Mouse (Mus musculus) CH12.LX (cell line): ENCODE data around the gene Pld2. TPM values are rescaled to one million over a fixed set of nuclear protein-coding genes. Genes with fewer than 3 reads are reported as not detected.

Source experiments
- DNase-seq: peaks from one replicate; pipeline ENCODE4 v3.0.0-alpha.2; 2013; ENCODE audit errors: extremely low read depth
- H3K27ac ChIP-seq: 2 replicates; pipeline ENCODE4 v1.5.1; 2012; ENCODE audit warnings: low read depth, mild to moderate bottlenecking, control low read depth, moderate library complexity; ENCODE audit not compliant: insufficient read depth
- H3K27me3 ChIP-seq: replicated peaks from 2 replicates; pipeline ENCODE3; 2012; ENCODE audit warnings: inconsistent platforms
- H3K36me3 ChIP-seq, 2 experiments: replicated peaks in 1 of 2; 2 replicates each; pipeline versions ENCODE3 to v1.6.1; 2012; ENCODE audit warnings: inconsistent platforms in 1 of 2, low read length in 1 of 2, mild to moderate bottlenecking in 1 of 2, mixed read lengths in 1 of 2, moderate library complexity in 1 of 2; ENCODE audit not compliant: control insufficient read depth in 1 of 2, insufficient read depth in 1 of 2
- H3K4me1 ChIP-seq, 2 experiments: 2 replicates each; pipeline ENCODE4 v1.6.1; 2012; ENCODE audit warnings: inconsistent platforms in 1 of 2, moderate library complexity in 1 of 2; ENCODE audit not compliant: insufficient read depth in 2 of 2, control insufficient read depth in 1 of 2
- H3K4me2 ChIP-seq: 2 replicates; pipeline ENCODE4 v1.6.1; 2012; ENCODE audit warnings: low read depth, mild to moderate bottlenecking, control low read depth; ENCODE audit not compliant: poor library complexity, insufficient read depth, severe bottlenecking
- H3K4me3 ChIP-seq, 3 experiments: fragments of 150-350 bp in 1 of 3; sonication (generic) in 1 of 3; replicated peaks in 1 of 3; 2 replicates each; pipeline versions ENCODE3 to v1.5.1; 2011 to 2012; ENCODE audit warnings: low read depth in 2 of 3, low read length in 2 of 3, mild to moderate bottlenecking in 2 of 3, moderate library complexity in 2 of 3, control low read depth in 1 of 3, improper control_type of control experiment in 1 of 3, inconsistent platforms in 1 of 3, mixed read lengths in 1 of 3; ENCODE audit not compliant: poor library complexity in 1 of 3
- H3K79me2 ChIP-seq: replicated peaks from 2 replicates; pipeline ENCODE4 v1.6.1; 2012; ENCODE audit warnings: mild to moderate bottlenecking, moderate library complexity; ENCODE audit not compliant: control insufficient read depth, poor library complexity, insufficient read depth, severe bottlenecking; ENCODE audit errors: extremely low read depth
- H3K9ac ChIP-seq: 2 replicates; pipeline ENCODE4 v1.6.1; 2012; ENCODE audit warnings: low read depth, mild to moderate bottlenecking, control low read depth, moderate library complexity; ENCODE audit not compliant: insufficient read depth
- H3K9me3 ChIP-seq: replicated peaks from 2 replicates; pipeline ENCODE3; 2012; ENCODE audit warnings: low read length, inconsistent platforms, mixed read lengths
- BHLHE40 ChIP-seq: IDR thresholded peaks from 2 replicates; pipeline ENCODE4 v1.6.1; 2011; ENCODE audit warnings: mild to moderate bottlenecking, low read depth, low read length, improper control_type of control experiment
- CHD1 ChIP-seq: IDR thresholded peaks from 2 replicates; pipeline ENCODE4 v1.6.1; 2012; ENCODE audit warnings: low read depth, low read length, improper control_type of control experiment, inconsistent platforms
- CHD2 ChIP-seq: IDR thresholded peaks from 2 replicates; pipeline ENCODE4 v1.6.1; 2011; ENCODE audit warnings: low read length, improper control_type of control experiment
- CTCF ChIP-seq, 2 experiments: IDR thresholded peaks in 1 of 2; conservative IDR thresholded peaks in 1 of 2; 2 replicates each; pipeline ENCODE4 v1.5.1; 2011 to 2012; ENCODE audit warnings: low read depth in 2 of 2, low read length in 2 of 2, improper control_type of control experiment in 1 of 2, inconsistent platforms in 1 of 2, mild to moderate bottlenecking in 1 of 2, moderate library complexity in 1 of 2
- E2F4 ChIP-seq: IDR thresholded peaks from 2 replicates; pipeline ENCODE4 v1.6.1; 2011; ENCODE audit warnings: low read depth, low read length, improper control_type of control experiment; ENCODE audit not compliant: insufficient replicate concordance
- EP300 ChIP-seq: IDR thresholded peaks from 2 replicates; pipeline ENCODE4 v1.6.1; 2011; ENCODE audit warnings: low read length, improper control_type of control experiment
- GABPA ChIP-seq: IDR thresholded peaks from 2 replicates; pipeline ENCODE4 v1.6.1; 2012; ENCODE audit warnings: low read depth, low read length, improper control_type of control experiment, inconsistent platforms; ENCODE audit not compliant: insufficient replicate concordance
- HCFC1 ChIP-seq: IDR thresholded peaks from 2 replicates; pipeline ENCODE4 v1.6.1; 2012; ENCODE audit warnings: low read depth, mild to moderate bottlenecking, inconsistent platforms, low read length, improper control_type of control experiment
- IRF4 ChIP-seq: IDR thresholded peaks from 2 replicates; pipeline ENCODE4 v1.6.1; 2014; ENCODE audit warnings: low read depth, mild to moderate bottlenecking, inconsistent platforms, low read length, improper control_type of control experiment
- JUN ChIP-seq: IDR thresholded peaks from 2 replicates; pipeline ENCODE4 v1.6.1; 2011; ENCODE audit warnings: low read depth, mild to moderate bottlenecking, low read length, improper control_type of control experiment, moderate library complexity; ENCODE audit not compliant: insufficient read depth
- JUND ChIP-seq: conservative IDR thresholded peaks from 2 replicates; pipeline ENCODE4 v1.6.1; 2011; ENCODE audit warnings: low read depth, low read length, improper control_type of control experiment
- KAT2A ChIP-seq: IDR thresholded peaks from 2 replicates; pipeline ENCODE4 v1.6.1; 2012; ENCODE audit warnings: low read length, improper control_type of control experiment, inconsistent platforms; ENCODE audit not compliant: insufficient replicate concordance
- MAFK ChIP-seq: IDR thresholded peaks from 2 replicates; pipeline ENCODE4 v1.6.1; 2011; ENCODE audit warnings: low read length, improper control_type of control experiment; ENCODE audit not compliant: insufficient replicate concordance
- MAZ ChIP-seq: IDR thresholded peaks from 2 replicates; pipeline ENCODE4 v1.6.1; 2012; ENCODE audit warnings: low read depth, mild to moderate bottlenecking, inconsistent platforms, low read length, improper control_type of control experiment, moderate library complexity
- MXI1 ChIP-seq: IDR thresholded peaks from 2 replicates; pipeline ENCODE4 v1.6.1; 2011; ENCODE audit warnings: mild to moderate bottlenecking, low read depth, low read length, improper control_type of control experiment
- MYC ChIP-seq: IDR thresholded peaks from 2 replicates; pipeline ENCODE4 v1.6.1; 2011; ENCODE audit warnings: low read depth, mild to moderate bottlenecking, improper control_type of control experiment, low read length
- NRF1 ChIP-seq: IDR thresholded peaks from 2 replicates; pipeline ENCODE4 v1.6.1; 2014; ENCODE audit warnings: low read depth, mild to moderate bottlenecking, inconsistent platforms, low read length, improper control_type of control experiment, moderate library complexity
- PAX5 ChIP-seq: IDR thresholded peaks from 2 replicates; pipeline ENCODE4 v1.6.1; 2012; ENCODE audit warnings: low read length, inconsistent platforms, mixed read lengths
- POLR2A ChIP-seq: IDR thresholded peaks from 2 replicates; pipeline ENCODE4 v1.6.1; 2011; ENCODE audit warnings: low read depth, mild to moderate bottlenecking, improper control_type of control experiment, low read length
- POLR2AphosphoS2 ChIP-seq: IDR thresholded peaks from 2 replicates; pipeline ENCODE4 v1.6.1; 2011; ENCODE audit warnings: low read depth, low read length, improper control_type of control experiment
- RAD21 ChIP-seq: IDR thresholded peaks from 2 replicates; pipeline ENCODE4 v1.6.1; 2011; ENCODE audit warnings: low read depth, mild to moderate bottlenecking, low read length, improper control_type of control experiment, moderate library complexity
- RCOR1 ChIP-seq: conservative IDR thresholded peaks from 2 replicates; pipeline ENCODE4 v1.6.1; 2012; ENCODE audit warnings: low read depth, mild to moderate bottlenecking, inconsistent platforms, low read length, improper control_type of control experiment
- SIN3A ChIP-seq: IDR thresholded peaks from 2 replicates; pipeline ENCODE4 v1.6.1; 2012; ENCODE audit warnings: low read length, improper control_type of control experiment, inconsistent platforms
- SMC3 ChIP-seq: IDR thresholded peaks from 2 replicates; pipeline ENCODE4 v1.6.1; 2011; ENCODE audit warnings: low read depth, low read length, improper control_type of control experiment
- TBP ChIP-seq: conservative IDR thresholded peaks from 2 replicates; pipeline ENCODE4 v1.6.1; 2011; ENCODE audit warnings: low read depth, low read length, improper control_type of control experiment
- TCF12 ChIP-seq: IDR thresholded peaks from 2 replicates; pipeline ENCODE4 v1.6.1; 2014; ENCODE audit warnings: low read depth, mild to moderate bottlenecking, inconsistent platforms, low read length, improper control_type of control experiment
- UBTF ChIP-seq: IDR thresholded peaks from 2 replicates; pipeline ENCODE4 v1.6.1; 2012; ENCODE audit warnings: low read depth, mild to moderate bottlenecking, inconsistent platforms, low read length, improper control_type of control experiment, moderate library complexity
- USF2 ChIP-seq: conservative IDR thresholded peaks from 2 replicates; pipeline ENCODE4 v1.6.1; 2011; ENCODE audit warnings: low read depth, low read length, improper control_type of control experiment
- ZC3H11A ChIP-seq: IDR thresholded peaks from 2 replicates; pipeline ENCODE4 v1.6.1; 2012; ENCODE audit warnings: low read depth, mild to moderate bottlenecking, inconsistent platforms, low read length, improper control_type of control experiment
- ZKSCAN1 ChIP-seq: IDR thresholded peaks from 2 replicates; pipeline ENCODE4 v1.6.1; 2012; ENCODE audit warnings: low read depth, inconsistent platforms, low read length, improper control_type of control experiment, borderline replicate concordance
- ZMIZ1 ChIP-seq: IDR thresholded peaks from 2 replicates; pipeline ENCODE4 v1.6.1; 2012; ENCODE audit warnings: low read depth, mild to moderate bottlenecking, inconsistent platforms, low read length, improper control_type of control experiment
- dilution Hi-C: fragments of 300-500 bp; cut with MboI; formaldehyde crosslinking; loops from 2 replicates; pipeline ENCODE4 v1.14.3; 2020; ENCODE audit warnings: low sequenced_read_pairs; ENCODE audit not compliant: extremely low pct_unique_long_range_greater_than_20kb, extremely low pct_ligation_motif_present
- in situ Hi-C: fragments of 300-500 bp; cut with MboI; formaldehyde crosslinking; loops from 3 replicates; pipeline ENCODE4 v1.14.3; 2019; ENCODE audit warnings: low sequenced_read_pairs, low pct_ligation_motif_present, low pct_unique_long_range_greater_than_20kb, mixed read lengths
- polyA plus RNA-seq: library from polyadenylated mRNA; unstranded; fragments of >175 nt; gene quantifications from 2 replicates; pipeline ENCODE4 v1.2.1, GENCODE M21; 2012; ENCODE audit warnings: low read depth; ENCODE audit not compliant: insufficient read length
- total RNA-seq, 2 experiments: library from RNA; depleted of rRNA; stranded (reverse); fragments of 300-350 nt in 1 of 2; fragments of >200 nt in 1 of 2; gene quantifications; 2 replicates each; pipeline ENCODE4 v1.2.3; 2012 to 2014

Gene Pld2
- total and polyA plus RNA-seq, 3 experiments: 3.4 to 6.7 (median 4.8) TPM

DNA sequence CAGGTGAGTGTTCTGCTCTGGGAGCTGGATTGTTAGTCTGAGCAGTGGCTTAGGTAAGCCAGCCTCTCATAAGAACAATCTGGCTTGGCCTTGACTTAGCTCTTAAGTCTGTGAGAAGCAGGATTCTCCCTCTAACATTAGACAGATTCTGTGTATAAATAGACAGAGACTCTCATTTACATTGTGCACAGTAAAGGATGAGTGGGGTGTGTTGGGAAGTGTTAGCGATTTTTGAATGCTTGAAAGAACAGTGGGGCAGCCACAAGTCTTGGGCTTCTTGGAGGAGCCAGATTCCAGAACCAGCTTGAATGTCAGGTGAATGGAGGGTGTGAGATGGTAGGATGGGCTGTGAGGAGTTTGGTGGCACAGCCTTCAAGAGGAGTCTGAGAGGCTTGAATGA lies 31.8 kb downstream of the Pld2 start:
- no peak overlapping the region for H3K27ac ChIP-seq
- in situ Hi-C loops (no loop called here), dilution Hi-C loops (no loop called here)
- DNase-seq: no peak
- no peak overlapping the region for H3K4me2 ChIP-seq
- H3K4me3 ChIP-seq: no peak overlapping the region
- peaks cover 9% of the 10 kb centered on the region for H3K79me2 ChIP-seq
- peaks cover 4 to 86% of the 10 kb centered on the region in 2 experiments; a peak in 2 of 4 replicates for H3K4me1 ChIP-seq
- H3K9ac ChIP-seq: no peak overlapping the region
- TF ChIP-seq JUND: no peak
- TF ChIP-seq CTCF (conservative IDR thresholded peaks at IDR 0.05 in 1 of 2, IDR thresholded peaks at IDR 0.05 in 1 of 2; ENCODE audit: low read depth in 2 of 2, low read length in 2 of 2): no peak
- no peak for TF ChIP-seq MXI1
- no peak for TF ChIP-seq RCOR1
- TF ChIP-seq CHD2: no peak
- no peak for TF ChIP-seq SMC3
- TF ChIP-seq USF2: no peak
- no peak for TF ChIP-seq POLR2A
- TF ChIP-seq SIN3A: no peak
- TF ChIP-seq POLR2AphosphoS2: no peak
- TF ChIP-seq ZC3H11A: no peak
- no peak for TF ChIP-seq IRF4
- no peak for TF ChIP-seq EP300
- no peak for TF ChIP-seq RAD21
- no peak for TF ChIP-seq TCF12
- no peak for TF ChIP-seq JUN
- no peak for TF ChIP-seq ZMIZ1
- no peak for TF ChIP-seq PAX5
- no peaks in the 10 kb centered on the region for H3K27me3 ChIP-seq
- H3K9me3 ChIP-seq: no peaks in the 10 kb centered on the region
- H3K36me3 ChIP-seq: peaks cover 7 to 76% of the 10 kb centered on the region in 2 experiments

DNA sequence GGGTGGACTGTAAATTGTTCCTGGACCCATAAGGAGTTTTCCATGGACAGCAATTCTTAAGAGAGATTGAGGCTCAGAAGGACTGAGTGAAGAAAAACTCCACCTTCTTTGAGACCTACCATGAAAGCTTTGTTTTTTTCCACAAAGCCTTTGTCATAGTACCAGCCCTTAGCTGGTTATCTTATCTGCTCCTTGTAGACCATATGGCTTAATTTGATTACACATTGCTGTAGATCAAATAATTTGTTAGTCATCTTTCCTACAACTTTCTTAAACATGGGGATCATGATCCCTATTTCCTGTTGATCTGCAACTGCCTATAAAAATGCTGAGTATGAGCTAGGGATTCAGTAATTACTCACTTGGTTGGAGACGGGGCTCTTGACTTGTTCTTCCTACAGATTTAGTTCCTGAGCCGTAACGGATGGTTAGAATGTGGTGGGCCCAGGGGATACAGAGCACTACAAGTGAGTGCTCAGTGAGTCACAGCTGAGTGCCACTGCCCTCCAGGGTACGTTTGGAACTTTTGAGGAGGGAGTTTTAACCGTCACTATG lies 32.6 kb downstream of the Pld2 start:
- TF ChIP-seq USF2: no peak
- TF ChIP-seq RAD21: no peak
- TF ChIP-seq PAX5: no peak
- TF ChIP-seq UBTF: no peak
- no peak for TF ChIP-seq MYC
- TF ChIP-seq RCOR1: no peak
- no peak for TF ChIP-seq KAT2A
- TF ChIP-seq TBP: no peak
- TF ChIP-seq BHLHE40: no peak
- no peak for TF ChIP-seq E2F4
- TF ChIP-seq CTCF (conservative IDR thresholded peaks at IDR 0.05 in 1 of 2, IDR thresholded peaks at IDR 0.05 in 1 of 2; ENCODE audit: low read depth in 2 of 2, low read length in 2 of 2): no peak
- TF ChIP-seq GABPA: no peak
- TF ChIP-seq HCFC1: no peak
- no peak for TF ChIP-seq MAZ
- TF ChIP-seq MAFK: no peak
- no peak for TF ChIP-seq ZKSCAN1
- TF ChIP-seq TCF12: no peak
- TF ChIP-seq CHD1: no peak
- TF ChIP-seq POLR2A: no peak
- no peak for TF ChIP-seq NRF1
- H3K27ac ChIP-seq: no peak overlapping the region

More for the DNA sequence above, 32.6 kb downstream of the Pld2 start:
- no peak overlapping the region for H3K4me3 ChIP-seq
- H3K9me3 ChIP-seq: no peaks in the 10 kb centered on the region
- dilution Hi-C loops: no loop called here
- no peak for DNase-seq
- in situ Hi-C loops: no loop called here
- no peaks in the 10 kb centered on the region for H3K27me3 ChIP-seq
- H3K9ac ChIP-seq: no peak overlapping the region
- H3K36me3 ChIP-seq: peaks cover 7 to 75% of the 10 kb centered on the region in 2 experiments
- no peak overlapping the region for H3K4me2 ChIP-seq
- peaks cover 7% of the 10 kb centered on the region for H3K79me2 ChIP-seq
- peaks cover 0 to 87% of the 10 kb centered on the region in 2 experiments; a peak in 2 of 4 replicates for H3K4me1 ChIP-seq
